Mouse (Mus musculus): Measurements from ENCODE around the gene Kcnk6. TPM values are rescaled to one million over a fixed set of nuclear protein-coding genes. Genes with fewer than 3 reads are reported as not detected.

The Kcnk6 gene
- polyA plus RNA-seq (2016; fragmentation: Nextera tagmentation; extraction: Ambion mirVana): 0.70 and 1.2 TPM in 2 replicates

- Histone ChIP-seq H3K36me3 (no peaks in the 10 kb centered on the region), H3K27ac (peak within 1 kb of the TSS; percentile 75), H3K9me3 (replicated peaks) (no peaks in the 10 kb centered on the region), H3K27me3 (ENCODE audit: low read depth, poor library complexity, severe bottlenecking) (peaks cover 55% of the 10 kb centered on the region), H3K4me1 (peaks cover 9% of the 10 kb centered on the region), H3K4me3 (peak within 1 kb of the TSS; percentile 58)
- under 1% methylated on average over 62 of the region's 62 CpGs for WGBS
- DNase-seq (ENCODE audit: low spot score): peak; percentile 55
These were observed at the start of gene Kcnk6 for GRCm38 (mm10) chr7:29232247-29233013. Kcnk6 (minus strand) TSS chr7:29232515.

- peak within 1 kb of the TSS; percentile 82 for H3K27ac ChIP-seq
- peak; percentile 74 for DNase-seq (ENCODE audit: low spot score)
- H3K9me3 ChIP-seq (replicated peaks): no peaks in the 10 kb centered on the region
- under 1% methylated on average over 80 of the region's 80 CpGs for WGBS
- peak within 1 kb of the TSS; percentile 61 for H3K4me3 ChIP-seq
- peaks cover 37% of the 10 kb centered on the region for H3K4me1 ChIP-seq
- H3K36me3 ChIP-seq: no peaks in the 10 kb centered on the region
- peaks cover 54% of the 10 kb centered on the region for H3K27me3 ChIP-seq (ENCODE audit: low read depth, poor library complexity, severe bottlenecking)
These were observed 49.1 kb upstream of the Kcnk6 start, which contains the start of gene Spint2 for GRCm38 (mm10) chr7:29281201-29282073. Spint2 (minus strand) TSS chr7:29281912.

- no peaks in the 10 kb centered on the region for H3K36me3 ChIP-seq
- 15% methylated on average over 13 of the region's 13 CpGs for WGBS
- H3K27ac ChIP-seq: peak overlapping the region; percentile 82
- DNase-seq (ENCODE audit: low spot score): no peak
- peaks cover 54% of the 10 kb centered on the region for H3K27me3 ChIP-seq (ENCODE audit: low read depth, poor library complexity, severe bottlenecking)
- H3K4me1 ChIP-seq: peaks cover 43% of the 10 kb centered on the region
- peak overlapping the region; percentile 61 for H3K4me3 ChIP-seq
- H3K9me3 ChIP-seq (replicated peaks): no peaks in the 10 kb centered on the region
These were observed 48.5 kb upstream of the Kcnk6 start for GRCm38 (mm10) chr7:29280801-29281200.

GRCm38 (mm10) chr7:29279924-29280323, 47.6 kb upstream of the Kcnk6 start:
- no peak for DNase-seq (ENCODE audit: low spot score)
- Histone ChIP-seq H3K27ac (0 out of 2 replicates have a peak overlapping the region, but pooled peaks have one; percentile 82), H3K27me3 (ENCODE audit: low read depth, poor library complexity, severe bottlenecking) (peaks cover 49% of the 10 kb centered on the region), H3K9me3 (replicated peaks) (no peaks in the 10 kb centered on the region), H3K4me1 (peaks cover 43% of the 10 kb centered on the region), H3K4me3 (0 out of 2 replicates have a peak overlapping the region, but pooled peaks have one; percentile 61), H3K36me3 (no peaks in the 10 kb centered on the region)
- 72% methylated on average over 8 of the region's 8 CpGs for WGBS

- Histone ChIP-seq H3K27ac (peak overlapping the region; percentile 17; the same call in 1 of the 2 replicates), H3K9me3 (replicated peaks) (no peaks in the 10 kb centered on the region), H3K36me3 (no peaks in the 10 kb centered on the region), H3K4me3 (no peak overlapping the region), H3K4me1 (peaks cover 43% of the 10 kb centered on the region), H3K27me3 (ENCODE audit: low read depth, poor library complexity, severe bottlenecking) (peaks cover 44% of the 10 kb centered on the region)
- no peak for DNase-seq (ENCODE audit: low spot score)
These were observed 46.9 kb upstream of the Kcnk6 start for GRCm38 (mm10) chr7:29279261-29279660.

GRCm38 (mm10) chr7:29277510-29277909, 45.2 kb upstream of the Kcnk6 start:
- H3K9me3 ChIP-seq (replicated peaks): no peaks in the 10 kb centered on the region
- WGBS: 87% methylated on average over 4 of the region's 4 CpGs
- no peak overlapping the region for H3K27ac ChIP-seq
- H3K27me3 ChIP-seq (ENCODE audit: low read depth, poor library complexity, severe bottlenecking): peaks cover 35% of the 10 kb centered on the region
- peaks cover 42% of the 10 kb centered on the region for H3K4me1 ChIP-seq
- no peaks in the 10 kb centered on the region for H3K36me3 ChIP-seq
- DNase-seq (ENCODE audit: low spot score): no peak
- H3K4me3 ChIP-seq: no peak overlapping the region

- no peak overlapping the region for H3K4me3 ChIP-seq
- no peak for DNase-seq (ENCODE audit: low spot score)
- peaks cover 27% of the 10 kb centered on the region for H3K27me3 ChIP-seq (ENCODE audit: low read depth, poor library complexity, severe bottlenecking)
- H3K4me1 ChIP-seq: peaks cover 34% of the 10 kb centered on the region
- no peaks in the 10 kb centered on the region for H3K9me3 ChIP-seq (replicated peaks)
- 31% methylated on average over 5 of the region's 5 CpGs for WGBS
- no peaks in the 10 kb centered on the region for H3K36me3 ChIP-seq
- peak overlapping the region; percentile 21; the same call in 1 of the 2 replicates for H3K27ac ChIP-seq
These were observed 44.4 kb upstream of the Kcnk6 start for GRCm38 (mm10) chr7:29276715-29277114.

GRCm38 (mm10) chr7:29271687-29272465, 39.6 kb upstream of the Kcnk6 start:
- Histone ChIP-seq H3K4me1 (peaks cover 16% of the 10 kb centered on the region), H3K4me3 (no peak overlapping the region), H3K9me3 (replicated peaks) (no peaks in the 10 kb centered on the region)

GRCm38 (mm10) chr7:29270445-29270844, 38.1 kb upstream of the Kcnk6 start:
- H3K27ac ChIP-seq: no peak overlapping the region
- H3K9me3 ChIP-seq (replicated peaks): no peaks in the 10 kb centered on the region
- H3K36me3 ChIP-seq: no peaks in the 10 kb centered on the region
- DNase-seq (ENCODE audit: low spot score): no peak
- H3K4me3 ChIP-seq: no peak overlapping the region
- 94% methylated on average over 4 of the region's 4 CpGs for WGBS
- H3K4me1 ChIP-seq: peaks cover 12% of the 10 kb centered on the region; the same call in 1 of the 2 replicates
- no peaks in the 10 kb centered on the region for H3K27me3 ChIP-seq (ENCODE audit: low read depth, poor library complexity, severe bottlenecking)

More at GRCm38 (mm10) chr7:29271687-29272465, 39.6 kb upstream of the Kcnk6 start:
- H3K27ac ChIP-seq: no peak overlapping the region
- no peak for DNase-seq (ENCODE audit: low spot score)
- 72% methylated on average over 8 of the region's 8 CpGs for WGBS
- H3K36me3 ChIP-seq: no peaks in the 10 kb centered on the region
- no peaks in the 10 kb centered on the region for H3K27me3 ChIP-seq (ENCODE audit: low read depth, poor library complexity, severe bottlenecking)

GRCm38 (mm10) chr7:29266931-29267330, 34.6 kb upstream of the Kcnk6 start:
- H3K4me3 ChIP-seq: no peak overlapping the region
- WGBS: 68% methylated on average over 4 of the region's 4 CpGs

GRCm38 (mm10) chr7:29265636-29266035, 33.3 kb upstream of the Kcnk6 start:
- Histone ChIP-seq H3K4me3 (no peak overlapping the region), H3K36me3 (no peaks in the 10 kb centered on the region), H3K27me3 (ENCODE audit: low read depth, poor library complexity, severe bottlenecking) (no peaks in the 10 kb centered on the region), H3K27ac (0 out of 2 replicates have a peak overlapping the region, but pooled peaks have one; percentile 25), H3K9me3 (replicated peaks) (no peaks in the 10 kb centered on the region), H3K4me1 (peaks cover 14% of the 10 kb centered on the region)
- 89% methylated on average over 7 of the region's 7 CpGs for WGBS
- DNase-seq (ENCODE audit: low spot score): no peak

More at GRCm38 (mm10) chr7:29266931-29267330, 34.6 kb upstream of the Kcnk6 start:
- no peaks in the 10 kb centered on the region for H3K9me3 ChIP-seq (replicated peaks)
- DNase-seq (ENCODE audit: low spot score): no peak
- no peaks in the 10 kb centered on the region for H3K36me3 ChIP-seq
- H3K27ac ChIP-seq: no peak overlapping the region
- H3K27me3 ChIP-seq (ENCODE audit: low read depth, poor library complexity, severe bottlenecking): no peaks in the 10 kb centered on the region
- H3K4me1 ChIP-seq: peaks cover 16% of the 10 kb centered on the region

- H3K27me3 ChIP-seq (ENCODE audit: low read depth, poor library complexity, severe bottlenecking): no peaks in the 10 kb centered on the region
- DNase-seq (ENCODE audit: low spot score): no peak
- WGBS: 87% methylated on average over 3 of the region's 3 CpGs
- H3K36me3 ChIP-seq: no peaks in the 10 kb centered on the region
- H3K4me3 ChIP-seq: no peak overlapping the region
- H3K27ac ChIP-seq: no peak overlapping the region
- H3K9me3 ChIP-seq (replicated peaks): no peaks in the 10 kb centered on the region
- H3K4me1 ChIP-seq: peaks cover 30% of the 10 kb centered on the region
These were observed 31.5 kb upstream of the Kcnk6 start for GRCm38 (mm10) chr7:29263831-29264230.

All from limb, embryonic 10.5 days (tissue).